Mouse (Mus musculus) MEL (cell line): ENCODE measurements at regions not wholly inside any gene's neighbourhood (a gene's known extent, or its start where the extent isn't known, plus 50 kb on each side); places are given as distances from the start of the nearest gene placed in this dataset.

Experiments used
- DNase-seq: peaks from one replicate; pipeline ENCODE4 v3.0.0; 2011; ENCODE audit warnings: low read depth, low spot score
- H3K27ac ChIP-seq: 2 replicates; pipeline ENCODE4 v1.5.1; 2012; ENCODE audit warnings: low read depth, mild to moderate bottlenecking, control low read depth, low read length, moderate library complexity; ENCODE audit not compliant: control insufficient read depth
- H3K27me3 ChIP-seq, 2 experiments: fragments of 150-350 bp in 1 of 2; sonication (generic) in 1 of 2; 2 replicates each; pipeline ENCODE4 v1.6.1; 2012; ENCODE audit warnings: low read length in 2 of 2, mild to moderate bottlenecking in 2 of 2, improper control_type of control experiment in 1 of 2, moderate library complexity in 1 of 2; ENCODE audit not compliant: insufficient read depth in 2 of 2, control insufficient read depth in 1 of 2
- H3K36me3 ChIP-seq, 2 experiments: 2 replicates each; pipeline ENCODE4 v1.6.1; 2012 to 2014; ENCODE audit warnings: low read length in 2 of 2, improper control_type of control experiment in 1 of 2, inconsistent platforms in 1 of 2, mild to moderate bottlenecking in 1 of 2; ENCODE audit not compliant: insufficient read depth in 2 of 2, control insufficient read depth in 1 of 2
- H3K4me1 ChIP-seq, 2 experiments: fragments of 150-350 bp in 1 of 2; sonication (generic) in 1 of 2; 2 replicates each; pipeline ENCODE4 v1.6.1; 2012; ENCODE audit warnings: low read length in 2 of 2, improper control_type of control experiment in 1 of 2, mild to moderate bottlenecking in 1 of 2; ENCODE audit not compliant: insufficient read depth in 2 of 2, control insufficient read depth in 1 of 2
- H3K4me3 ChIP-seq, 2 experiments: fragments of 150-350 bp in 1 of 2; sonication (generic) in 1 of 2; 2 replicates each; pipeline ENCODE4 v1.5.1; 2012; ENCODE audit warnings: low read depth in 2 of 2, low read length in 2 of 2, mild to moderate bottlenecking in 2 of 2, moderate library complexity in 2 of 2, control low read depth in 1 of 2, improper control_type of control experiment in 1 of 2; ENCODE audit not compliant: control insufficient read depth in 1 of 2, insufficient read depth in 1 of 2
- H3K79me2 ChIP-seq: 2 replicates; pipeline ENCODE4 v1.6.1; 2012; ENCODE audit warnings: mild to moderate bottlenecking, low read length, moderate library complexity; ENCODE audit not compliant: control insufficient read depth, poor library complexity, insufficient read depth
- H3K9ac ChIP-seq: 2 replicates; pipeline ENCODE4 v1.6.1; 2012; ENCODE audit warnings: low read depth, mild to moderate bottlenecking, control low read depth, low read length, moderate library complexity; ENCODE audit not compliant: control insufficient read depth, poor library complexity, severe bottlenecking
- H3K9me3 ChIP-seq: fragments of 150-350 bp; sonication (generic); replicated peaks from 2 replicates; pipeline ENCODE4 v1.6.1; 2012; ENCODE audit warnings: mild to moderate bottlenecking, low read length, improper control_type of control experiment, moderate library complexity; ENCODE audit not compliant: insufficient read depth
- BHLHE40 ChIP-seq: IDR thresholded peaks from 2 replicates; pipeline ENCODE4 v1.6.1; 2012; ENCODE audit warnings: low read depth, mild to moderate bottlenecking, inconsistent platforms, low read length, improper control_type of control experiment, borderline replicate concordance
- CHD2 ChIP-seq: IDR thresholded peaks from 2 replicates; pipeline ENCODE4 v1.6.1; 2011; ENCODE audit warnings: low read length, improper control_type of control experiment
- CTCF ChIP-seq, 3 experiments: IDR thresholded peaks in 2 of 3; conservative IDR thresholded peaks in 1 of 3; 2 replicates each; pipeline ENCODE4 v1.5.1; 2011 to 2012; ENCODE audit warnings: low read length in 3 of 3, low read depth in 2 of 3, mild to moderate bottlenecking in 2 of 3, improper control_type of control experiment in 1 of 3, inconsistent platforms in 1 of 3, mixed read lengths in 1 of 3, moderate library complexity in 1 of 3; ENCODE audit not compliant: control insufficient read depth in 1 of 3, insufficient read depth in 1 of 3, poor library complexity in 1 of 3, severe bottlenecking in 1 of 3
- ELF1 ChIP-seq: IDR thresholded peaks from 2 replicates; pipeline ENCODE4 v1.6.1; 2014; ENCODE audit warnings: low read depth, mild to moderate bottlenecking, inconsistent platforms, low read length, improper control_type of control experiment, moderate library complexity
- EP300 ChIP-seq, 2 experiments: IDR thresholded peaks; 2 replicates each; pipeline ENCODE4 v1.6.1; 2011; ENCODE audit warnings: improper control_type of control experiment in 2 of 2, low read length in 2 of 2, low read depth in 1 of 2, mild to moderate bottlenecking in 1 of 2
- ETS1 ChIP-seq: IDR thresholded peaks from 2 replicates; pipeline ENCODE4 v1.6.1; 2012; ENCODE audit warnings: low read depth, mild to moderate bottlenecking, inconsistent platforms, low read length, improper control_type of control experiment, moderate library complexity
- GABPA ChIP-seq: IDR thresholded peaks from 2 replicates; pipeline ENCODE4 v1.6.1; 2012; ENCODE audit warnings: low read depth, mild to moderate bottlenecking, inconsistent platforms, low read length, improper control_type of control experiment, moderate library complexity
- HCFC1 ChIP-seq: IDR thresholded peaks from 2 replicates; pipeline ENCODE4 v1.6.1; 2012; ENCODE audit warnings: low read depth, mild to moderate bottlenecking, inconsistent platforms, low read length, improper control_type of control experiment, moderate library complexity
- MAX ChIP-seq: IDR thresholded peaks from 2 replicates; pipeline ENCODE4 v1.6.1; 2011; ENCODE audit warnings: low read length, improper control_type of control experiment
- NRF1 ChIP-seq: IDR thresholded peaks from 2 replicates; pipeline ENCODE4 v1.6.1; 2014; ENCODE audit warnings: low read depth, mild to moderate bottlenecking, inconsistent platforms, low read length, improper control_type of control experiment, moderate library complexity; ENCODE audit not compliant: poor library complexity, insufficient read depth, severe bottlenecking
- POLR2A ChIP-seq, 2 experiments: IDR thresholded peaks; 2 replicates each; pipeline ENCODE4 v1.6.1; 2011 to 2012; ENCODE audit warnings: low read length in 2 of 2, mild to moderate bottlenecking in 2 of 2, control low read depth in 1 of 2, improper control_type of control experiment in 1 of 2, low read depth in 1 of 2, moderate library complexity in 1 of 2; ENCODE audit not compliant: control insufficient read depth in 1 of 2, insufficient read depth in 1 of 2, poor library complexity in 1 of 2
- POLR2AphosphoS2 ChIP-seq: IDR thresholded peaks from 2 replicates; pipeline ENCODE4 v1.6.1; 2011; ENCODE audit warnings: low read length, improper control_type of control experiment
- RAD21 ChIP-seq: IDR thresholded peaks from 2 replicates; pipeline ENCODE4 v1.6.1; 2011; ENCODE audit warnings: mild to moderate bottlenecking, low read depth, low read length, improper control_type of control experiment
- TAL1 ChIP-seq: IDR thresholded peaks from 2 replicates; pipeline ENCODE4 v1.6.1; 2012; ENCODE audit warnings: mild to moderate bottlenecking, inconsistent platforms, low read length, moderate library complexity, mixed read lengths
- TBP ChIP-seq: IDR thresholded peaks from 2 replicates; pipeline ENCODE4 v1.8.0; 2011; ENCODE audit warnings: low read depth, low read length, improper control_type of control experiment
- USF1 ChIP-seq: IDR thresholded peaks from 2 replicates; pipeline ENCODE4 v1.6.1; 2014; ENCODE audit warnings: low read depth, mild to moderate bottlenecking, inconsistent platforms, low read length, improper control_type of control experiment, moderate library complexity
- USF2 ChIP-seq, 2 experiments: IDR thresholded peaks; 2 replicates each; pipeline ENCODE4 v1.6.1; 2011 to 2012; ENCODE audit warnings: improper control_type of control experiment in 2 of 2, low read length in 2 of 2, borderline replicate concordance in 1 of 2, inconsistent platforms in 1 of 2, low read depth in 1 of 2, mild to moderate bottlenecking in 1 of 2; ENCODE audit not compliant: insufficient read depth in 1 of 2
- ZMIZ1 ChIP-seq: IDR thresholded peaks from 2 replicates; pipeline ENCODE4 v1.6.1; 2012; ENCODE audit warnings: low read depth, mild to moderate bottlenecking, inconsistent platforms, low read length, improper control_type of control experiment, moderate library complexity
- ZNF384 ChIP-seq: IDR thresholded peaks from 2 replicates; pipeline ENCODE4 v1.6.1; 2012; ENCODE audit warnings: low read depth, mild to moderate bottlenecking, inconsistent platforms, low read length, improper control_type of control experiment

DNA sequence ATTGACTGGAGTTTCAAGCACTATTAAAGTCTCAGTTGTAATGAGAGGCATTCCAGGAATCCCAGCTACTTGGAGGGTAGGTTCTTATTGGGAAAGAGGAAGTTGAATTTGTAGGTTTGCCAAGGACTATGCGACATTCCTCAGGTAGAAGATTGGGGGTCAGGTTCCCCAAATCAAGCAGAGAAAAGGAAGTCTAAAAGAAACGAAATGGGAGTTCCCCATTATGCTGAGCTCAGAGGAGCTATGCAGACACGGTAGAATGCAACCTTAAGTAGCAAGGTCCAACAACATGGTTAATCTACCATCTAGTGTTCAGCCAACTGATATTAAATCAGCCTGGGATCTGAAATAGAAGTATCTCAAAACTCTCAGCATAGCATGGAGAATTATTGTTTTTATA lies 1365.9 kb upstream of the Slc10a2 start:
- no peak overlapping the region for H3K4me3 ChIP-seq
- no peaks in the 10 kb centered on the region for H3K27me3 ChIP-seq
- no peak for DNase-seq
- no peaks in the 10 kb centered on the region for H3K9me3 ChIP-seq
- no peaks in the 10 kb centered on the region for H3K79me2 ChIP-seq
- H3K9ac ChIP-seq, result no peak overlapping the region
- no peak overlapping the region for H3K27ac ChIP-seq
- no peaks in the 10 kb centered on the region for H3K4me1 ChIP-seq
- no peaks in the 10 kb centered on the region for H3K36me3 ChIP-seq
- TF ChIP-seq ELF1 (no peak), POLR2A (IDR thresholded peaks at IDR 0.05; ENCODE audit: control insufficient read depth in 1 of 2, insufficient read depth in 1 of 2, low read depth in 1 of 2, low read length in 2 of 2, poor library complexity in 1 of 2) (no peak), BHLHE40 (no peak), HCFC1 (no peak), CTCF (IDR thresholded peaks at IDR 0.05 in 2 of 3, conservative IDR thresholded peaks at IDR 0.05 in 1 of 3; ENCODE audit: control insufficient read depth in 1 of 3, insufficient read depth in 1 of 3, low read depth in 2 of 3, low read length in 3 of 3, poor library complexity in 1 of 3, severe bottlenecking in 1 of 3) (no peak), USF2 (IDR thresholded peaks at IDR 0.05; ENCODE audit: borderline replicate concordance in 1 of 2, insufficient read depth in 1 of 2, low read depth in 1 of 2, low read length in 2 of 2) (no peak), NRF1 (no peak), ZNF384 (no peak), MAX (no peak)

DNA sequence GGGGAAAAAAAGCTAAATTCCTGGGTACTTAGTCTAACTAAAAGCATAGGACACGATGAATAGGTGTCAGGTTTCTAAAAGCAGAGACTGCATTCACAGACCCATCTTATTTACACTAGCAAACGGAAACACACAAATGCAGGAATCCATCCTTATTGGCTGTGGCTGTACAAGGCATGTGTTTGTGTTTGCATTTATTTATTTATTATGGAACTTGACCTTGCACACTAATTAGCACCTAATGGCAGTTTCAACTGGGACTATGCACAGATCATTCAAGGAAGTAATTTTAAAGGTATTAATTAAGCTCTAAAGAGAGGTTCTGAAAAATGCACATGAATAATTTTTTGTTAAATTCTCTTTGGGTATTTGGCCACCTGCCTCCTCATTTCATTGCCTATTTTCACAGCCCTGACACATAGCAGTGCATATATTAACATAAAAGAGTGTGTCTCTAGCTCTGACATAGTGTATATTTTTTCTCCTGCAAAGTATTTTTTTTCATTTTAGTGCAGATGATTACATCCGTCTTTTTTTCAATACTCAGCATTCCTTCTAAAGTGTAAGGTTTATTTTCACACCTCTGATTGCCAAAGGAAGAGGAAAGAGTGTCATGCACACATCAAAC lies 1351.5 kb upstream of the Slc10a2 start:
- Histone ChIP-seq H3K36me3 (no peaks in the 10 kb centered on the region), H3K9ac (no peak overlapping the region), H3K79me2 (no peaks in the 10 kb centered on the region), H3K27me3 (no peaks in the 10 kb centered on the region), H3K4me1 (no peaks in the 10 kb centered on the region), H3K27ac (no peak overlapping the region), H3K9me3 (no peaks in the 10 kb centered on the region), H3K4me3 (no peak overlapping the region)
- no peak for DNase-seq
- TF ChIP-seq USF2 (IDR thresholded peaks at IDR 0.05; ENCODE audit: borderline replicate concordance in 1 of 2, insufficient read depth in 1 of 2, low read depth in 1 of 2, low read length in 2 of 2) (no peak), ZNF384 (no peak), ETS1 (no peak), TBP (no peak), MAX (no peak), GABPA (no peak), POLR2AphosphoS2 (no peak), TAL1 (no peak), USF1 (no peak), EP300 (IDR thresholded peaks at IDR 0.05; ENCODE audit: low read depth in 1 of 2, low read length in 2 of 2) (no peak), ZMIZ1 (no peak), RAD21 (no peak), CHD2 (no peak)
